Mouse (Mus musculus): ENCODE measurements at regions not wholly inside any gene's neighbourhood (a gene's known extent, or its start where the extent isn't known, plus 50 kb on each side); places are given as distances from the start of the nearest gene placed in this dataset.

DNA sequence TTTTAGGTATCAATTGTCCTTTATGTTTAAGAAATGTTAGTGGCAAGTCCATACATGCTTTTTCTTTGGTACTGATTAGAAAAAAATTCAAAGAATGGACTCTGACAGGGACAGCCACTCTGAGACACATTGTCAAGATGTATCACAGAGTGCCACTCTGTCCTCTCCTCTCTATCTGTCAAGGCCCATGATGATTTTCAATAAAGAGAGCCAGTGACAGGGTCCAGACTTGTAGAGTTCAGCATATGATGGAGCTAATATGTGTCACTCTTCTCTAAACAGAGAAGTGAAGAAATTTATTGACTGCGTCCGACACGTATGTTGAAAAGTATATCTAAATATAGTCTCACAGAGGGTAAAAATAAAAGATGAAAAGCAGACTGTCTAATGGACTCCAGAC lies 672.2 kb upstream of the 4930452B06Rik start:
- no peak for DNase-seq (ENCODE audit: low spot score)

DNA sequence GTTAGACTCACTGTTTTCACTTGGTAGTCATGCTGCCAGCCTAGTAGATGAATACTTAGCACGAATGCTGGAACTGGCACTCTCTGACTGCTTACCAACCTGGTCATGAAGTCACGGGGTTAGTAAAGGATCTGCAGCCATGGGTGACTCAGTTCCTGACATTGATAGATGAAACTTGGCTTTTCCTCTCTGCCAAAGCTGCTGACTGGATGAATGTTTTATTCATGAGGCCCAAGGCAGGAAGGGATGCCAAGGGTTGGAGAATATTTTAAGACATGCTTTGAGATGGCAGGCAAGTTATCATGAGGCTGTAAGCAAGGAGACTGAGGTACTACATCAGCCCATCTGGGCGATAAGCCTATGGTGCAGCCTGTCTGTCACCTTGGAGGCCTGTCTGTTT lies 671.1 kb upstream of the 4930452B06Rik start:
- DNase-seq (ENCODE audit: low spot score): no peak

DNA sequence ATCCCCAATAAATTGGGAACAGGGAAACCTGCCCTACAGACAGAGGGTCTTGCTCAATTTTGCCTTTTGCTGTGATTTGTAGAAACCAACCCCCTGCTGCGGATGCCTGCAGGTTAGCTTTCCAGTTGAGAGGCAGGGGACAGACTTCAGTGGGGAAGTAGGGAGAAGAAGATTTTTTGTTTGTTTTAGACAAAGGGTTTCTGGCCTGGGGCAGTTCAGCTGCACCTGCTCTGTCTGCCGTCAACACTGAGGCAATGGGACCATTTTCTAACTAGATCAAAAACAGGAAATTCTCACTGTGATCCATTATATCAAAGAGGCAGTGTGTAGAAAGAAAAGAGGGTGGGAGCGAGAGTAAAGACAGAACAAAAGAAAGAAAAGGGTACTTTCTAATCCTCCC lies 665.6 kb upstream of the 4930452B06Rik start:
- no peak for DNase-seq (ENCODE audit: low spot score)

DNA sequence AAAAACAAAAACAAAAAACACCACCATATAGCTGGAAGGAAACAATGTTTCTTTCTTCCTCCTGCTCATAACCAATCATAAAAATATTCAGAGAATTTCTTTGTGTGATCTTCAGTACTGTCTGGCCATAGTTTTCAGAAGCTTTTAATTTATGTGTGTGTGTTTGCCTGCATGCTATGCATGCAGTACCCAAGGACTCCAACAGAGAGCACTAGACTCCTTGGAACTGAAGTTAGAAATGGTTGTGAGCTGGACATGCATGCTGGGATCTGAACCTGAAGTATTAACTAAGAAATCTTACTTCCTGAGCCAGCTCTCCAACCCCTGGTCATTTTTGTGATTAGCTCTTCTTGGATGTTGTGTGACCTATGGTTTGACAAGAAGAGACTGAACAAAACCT lies 664.7 kb upstream of the 4930452B06Rik start:
- DNase-seq (ENCODE audit: low spot score): no peak

DNA sequence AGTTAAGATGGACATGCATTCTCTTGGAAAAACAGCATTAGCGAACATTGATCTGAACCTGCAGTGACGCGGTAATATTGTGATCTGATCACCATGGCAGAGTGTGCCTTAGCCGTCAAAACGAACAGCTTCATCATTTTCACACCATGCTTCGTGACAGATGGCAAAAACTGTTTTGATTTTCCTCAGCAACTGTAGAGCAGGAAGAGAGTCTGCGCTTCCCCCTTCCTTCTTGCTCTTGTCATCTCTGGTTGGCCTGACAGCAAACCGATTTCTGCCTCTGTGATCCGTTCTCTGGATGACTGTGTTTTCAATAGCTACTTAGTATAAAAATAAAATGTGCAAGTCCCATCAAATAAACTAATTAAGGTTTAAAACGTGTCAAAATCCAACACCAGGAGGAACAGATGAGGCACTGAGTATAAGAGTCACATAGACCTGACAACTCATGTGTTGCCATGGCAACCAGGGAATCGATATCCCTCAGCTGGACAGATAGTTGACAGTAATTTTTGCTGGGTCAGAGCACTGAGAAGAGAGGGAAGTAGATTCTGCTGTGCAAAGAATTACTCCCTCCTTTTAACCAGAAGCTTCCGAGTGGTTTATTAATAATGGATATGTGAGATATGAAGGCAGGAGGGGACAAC lies 663.9 kb upstream of the 4930452B06Rik start:
- no peak for DNase-seq (ENCODE audit: low spot score)

DNA sequence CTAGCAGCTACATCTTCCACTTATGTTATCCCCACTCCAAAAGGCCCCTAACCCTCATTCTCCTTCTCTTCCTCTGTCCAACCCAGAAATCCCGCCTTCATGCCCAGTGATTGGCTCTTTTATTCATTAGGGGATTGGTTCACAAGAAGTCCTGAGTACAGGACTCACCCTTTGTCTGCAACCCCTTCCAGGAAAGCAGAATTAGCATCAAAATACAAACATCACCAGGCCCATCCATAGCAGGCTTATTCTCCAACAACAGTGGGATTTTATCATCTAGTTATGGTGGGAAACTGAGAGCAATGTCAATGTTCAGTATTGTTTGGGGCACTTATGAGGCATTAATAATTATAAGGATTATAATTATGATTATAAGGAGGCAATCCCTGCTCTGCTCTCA lies 661.3 kb upstream of the 4930452B06Rik start:
- no peak for DNase-seq (ENCODE audit: low spot score)

DNA sequence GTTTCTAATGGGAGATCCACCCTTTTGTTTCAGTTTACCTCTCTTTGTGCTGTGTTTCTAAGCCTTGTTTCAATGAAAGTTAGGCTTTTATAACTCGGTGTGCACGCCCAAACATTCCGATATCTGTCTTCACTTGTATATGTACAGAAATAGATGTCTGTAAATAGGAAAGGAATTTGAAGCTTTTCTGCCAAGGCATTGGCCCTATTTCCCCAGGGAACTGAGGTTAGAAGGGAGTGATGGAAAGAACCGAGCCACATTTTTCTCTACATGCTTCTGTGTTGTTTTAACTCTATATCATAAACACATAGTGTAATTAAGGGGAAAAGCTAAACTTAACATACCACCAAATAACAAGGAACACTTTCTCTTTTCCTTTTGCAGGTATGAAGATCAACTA lies 653.8 kb upstream of the 4930452B06Rik start:
- no peak for DNase-seq (ENCODE audit: low spot score)

DNA sequence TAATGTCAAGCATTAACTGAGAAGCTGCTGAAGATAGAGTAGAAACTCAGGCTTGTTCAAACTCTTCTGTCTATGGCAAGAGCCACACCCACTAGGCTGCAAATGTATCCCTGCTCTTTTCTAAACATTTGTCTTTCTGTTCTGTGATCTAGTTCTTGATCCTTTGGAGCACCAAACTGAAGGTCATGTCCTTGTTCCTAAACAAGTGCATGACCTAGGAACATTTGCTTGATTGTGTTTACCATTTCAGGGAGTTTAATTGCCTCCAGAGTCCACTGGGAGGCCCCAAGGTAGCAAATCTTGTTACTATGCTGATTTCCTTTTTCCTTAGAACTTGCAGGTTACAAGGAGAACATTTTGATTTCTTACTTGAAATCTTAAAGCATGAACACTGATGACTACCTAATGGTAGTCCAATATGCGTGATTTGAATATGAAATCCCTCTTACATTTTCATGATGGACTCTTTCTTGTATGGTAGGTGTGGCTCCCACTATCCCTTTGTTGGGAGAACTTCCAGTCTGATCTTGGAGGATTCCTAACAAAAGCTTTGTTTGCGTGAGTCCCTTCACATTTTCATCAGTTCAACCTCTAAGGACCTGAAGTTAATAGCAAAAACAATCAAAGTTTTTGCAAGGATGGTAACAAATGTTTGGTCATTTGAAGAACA lies 652.9 kb upstream of the 4930452B06Rik start:
- no peak for DNase-seq (ENCODE audit: low spot score)

DNA sequence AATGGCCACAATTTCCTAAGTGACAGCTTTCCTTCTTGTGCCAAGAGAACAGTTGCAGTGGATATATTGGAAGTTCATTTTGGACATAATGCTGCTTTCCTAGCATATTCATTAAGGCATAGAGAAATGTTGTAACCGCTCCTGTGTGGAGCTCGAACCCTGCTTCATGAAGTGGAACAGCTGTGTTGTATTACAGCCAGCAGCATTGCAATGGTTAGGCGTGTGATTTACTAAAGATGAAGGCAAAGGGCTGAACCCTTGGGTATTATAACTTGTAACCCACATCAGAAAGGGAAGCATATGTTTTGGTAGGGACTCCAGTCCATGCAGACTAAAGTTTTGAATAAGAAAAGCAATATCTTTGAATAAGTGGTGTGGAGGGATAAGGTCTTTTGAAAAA lies 649.2 kb upstream of the 4930452B06Rik start:
- DNase-seq (ENCODE audit: low spot score): no peak

DNA sequence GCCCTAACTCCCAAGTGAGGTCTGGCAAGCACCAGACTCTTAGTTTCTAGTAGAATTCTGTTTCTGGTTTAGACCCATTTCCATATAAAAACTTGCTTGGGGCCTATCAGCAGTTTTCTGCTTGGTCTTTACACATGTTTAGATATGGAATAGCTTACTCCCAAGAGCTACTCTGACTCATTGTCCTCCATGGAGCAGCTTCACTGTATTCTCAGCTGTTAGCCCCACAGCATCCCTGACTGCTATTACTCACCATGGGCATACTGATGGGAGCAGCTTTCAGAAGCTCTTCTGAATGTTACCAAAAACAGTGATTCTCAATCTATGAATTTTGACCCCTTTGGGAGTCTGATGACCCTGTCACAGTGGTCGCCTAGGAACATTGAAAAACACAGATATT lies 630.1 kb upstream of the 4930452B06Rik start:
- no peak for DNase-seq (ENCODE audit: low spot score)

DNA sequence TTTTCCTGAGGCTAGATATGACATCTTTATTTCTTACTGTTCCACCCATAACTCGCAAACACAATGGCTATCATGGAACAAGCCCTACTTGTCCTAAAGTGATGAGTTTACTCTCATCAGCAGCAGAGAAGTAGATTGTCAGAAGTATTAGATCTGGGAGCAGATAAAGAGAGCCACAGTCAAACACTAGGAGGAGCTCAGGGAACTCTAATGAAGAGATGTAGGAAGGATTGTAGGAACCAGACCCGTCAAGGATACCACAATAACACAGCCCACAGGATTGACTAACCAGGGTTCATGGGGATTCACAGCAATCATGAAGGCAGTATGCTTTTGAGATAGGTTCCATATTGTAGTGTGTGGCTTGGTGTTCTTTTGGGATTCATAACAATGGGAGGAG lies 628.5 kb upstream of the 4930452B06Rik start:
- DNase-seq (ENCODE audit: low spot score): no peak

DNA sequence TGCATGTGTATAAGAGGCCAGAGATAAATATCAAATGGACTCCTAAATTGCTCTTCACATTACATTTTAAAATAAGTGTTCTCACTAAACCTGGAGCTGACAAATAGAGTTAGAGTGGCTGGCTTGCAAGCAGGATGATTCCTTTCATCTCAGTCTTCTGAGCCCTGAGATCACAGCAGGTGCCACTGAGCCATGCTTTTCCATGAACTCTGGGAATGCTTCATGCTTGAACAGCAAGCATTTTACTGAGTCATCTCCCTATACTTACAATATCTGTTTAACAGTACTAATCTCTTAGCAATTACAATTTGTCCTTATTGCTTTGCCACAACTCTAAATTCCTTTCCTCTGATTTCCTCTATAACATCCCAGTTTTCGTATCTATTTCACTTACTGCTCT lies 622.1 kb upstream of the 4930452B06Rik start:
- DNase-seq (ENCODE audit: low spot score): no peak

DNA sequence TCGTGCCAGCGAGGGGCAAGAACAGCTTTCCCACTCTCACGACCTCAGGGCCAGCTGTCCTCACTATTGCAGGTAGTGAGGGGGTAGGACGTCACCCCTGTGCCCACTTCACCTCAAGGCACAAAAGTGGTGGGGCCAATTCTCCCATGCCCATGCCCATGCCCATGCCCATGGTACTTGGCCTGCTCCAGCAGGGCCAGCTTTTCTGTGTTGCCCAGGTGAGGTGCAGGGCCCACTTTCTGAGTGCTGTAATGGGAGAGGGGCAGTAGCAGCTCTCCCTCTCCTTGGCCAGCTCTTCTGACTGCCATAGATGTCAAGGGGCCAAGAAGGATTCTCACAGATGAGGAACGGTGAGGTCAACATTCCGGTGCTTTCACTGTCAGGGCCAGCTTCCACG lies 619.6 kb upstream of the 4930452B06Rik start:
- DNase-seq (ENCODE audit: low spot score): no peak

DNA sequence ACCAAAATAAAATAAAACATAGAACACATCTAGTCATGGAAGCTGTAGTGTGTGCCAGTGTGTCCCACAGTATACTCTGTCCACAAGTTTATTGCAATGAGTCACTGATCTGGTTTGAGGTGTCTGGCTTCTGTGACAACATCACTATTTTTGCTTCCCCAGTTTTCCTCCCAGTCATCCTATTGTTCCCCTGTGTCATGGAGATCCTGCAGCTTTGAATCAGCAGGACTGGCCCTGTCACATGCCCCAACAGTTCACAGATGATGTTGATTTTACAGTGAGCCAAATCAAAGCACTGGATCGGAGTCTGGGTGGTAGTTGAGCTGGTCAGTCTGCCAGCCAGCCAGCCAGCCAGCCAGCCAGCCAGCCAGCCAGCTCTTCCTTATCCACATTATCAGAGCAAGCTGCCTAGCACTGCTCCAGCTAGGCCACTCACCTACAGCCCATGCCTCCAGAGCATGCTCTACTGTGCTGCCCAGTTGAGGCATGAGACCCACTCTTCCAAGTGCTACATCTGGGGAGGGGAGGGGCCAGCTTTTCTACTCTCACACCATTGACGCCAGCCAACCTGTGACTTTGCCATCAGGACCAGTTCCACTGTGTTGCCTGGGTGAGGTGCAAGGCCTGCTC lies 619.1 kb upstream of the 4930452B06Rik start:
- DNase-seq (ENCODE audit: low spot score): peak; percentile 53

DNA sequence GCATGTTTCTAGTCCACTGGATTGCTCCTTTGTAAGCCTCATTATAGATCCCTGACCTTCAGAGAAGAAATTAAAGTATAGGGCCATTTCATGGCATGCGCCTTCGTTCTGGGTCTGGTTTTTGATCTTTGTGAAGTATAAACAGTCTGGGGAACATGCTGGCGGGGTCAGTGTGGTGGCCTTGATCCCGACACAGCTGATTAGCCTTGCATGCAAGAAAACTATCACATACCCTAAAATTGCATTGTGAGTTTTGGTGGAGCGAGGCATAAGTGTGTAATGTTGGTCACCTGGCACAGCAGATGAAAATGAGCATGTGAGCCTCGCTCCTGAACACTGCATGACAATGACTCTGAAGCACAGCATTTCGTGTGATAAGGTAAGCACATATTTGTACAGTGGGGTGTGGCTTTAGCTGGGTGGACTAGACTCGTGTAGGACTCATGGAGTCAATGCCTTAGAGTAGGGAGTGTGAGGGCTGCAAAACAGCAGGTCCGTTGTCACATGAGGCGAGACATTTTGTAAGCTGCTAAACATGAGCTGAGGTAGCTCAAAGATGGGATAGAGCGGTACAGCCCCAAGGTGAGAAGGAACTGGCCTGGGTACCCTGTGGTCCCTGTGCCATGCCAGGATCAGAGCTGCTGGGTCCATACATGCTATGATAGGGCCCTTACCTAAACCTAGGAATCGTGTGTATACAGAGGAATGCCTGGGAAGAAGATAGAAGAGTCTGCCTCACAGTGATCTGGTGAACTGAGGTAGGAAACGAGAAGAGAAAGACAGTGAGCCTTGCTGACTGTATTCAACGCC lies 601.4 kb upstream of the 4930452B06Rik start:
- no peak for DNase-seq (ENCODE audit: low spot score)

DNA sequence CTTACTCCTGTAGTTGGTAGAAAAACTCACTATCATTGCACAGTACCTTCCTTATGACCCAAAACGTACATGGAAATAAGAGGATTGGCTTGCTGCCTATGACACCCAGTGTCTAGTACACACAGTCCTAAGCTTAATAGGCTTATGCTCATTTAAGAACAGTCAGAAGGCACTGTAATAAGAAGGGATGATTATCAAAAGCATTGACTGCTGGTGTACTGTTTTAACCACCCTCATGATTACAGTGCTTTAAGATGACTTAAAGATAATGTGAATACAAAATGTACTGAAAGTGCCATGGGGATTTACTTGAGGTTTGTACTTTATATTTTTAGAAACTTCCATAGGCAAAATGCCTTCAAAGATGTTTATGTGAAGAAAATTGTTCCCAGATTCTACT lies 586.0 kb upstream of the 4930452B06Rik start:
- DNase-seq (ENCODE audit: low spot score): no peak

DNA sequence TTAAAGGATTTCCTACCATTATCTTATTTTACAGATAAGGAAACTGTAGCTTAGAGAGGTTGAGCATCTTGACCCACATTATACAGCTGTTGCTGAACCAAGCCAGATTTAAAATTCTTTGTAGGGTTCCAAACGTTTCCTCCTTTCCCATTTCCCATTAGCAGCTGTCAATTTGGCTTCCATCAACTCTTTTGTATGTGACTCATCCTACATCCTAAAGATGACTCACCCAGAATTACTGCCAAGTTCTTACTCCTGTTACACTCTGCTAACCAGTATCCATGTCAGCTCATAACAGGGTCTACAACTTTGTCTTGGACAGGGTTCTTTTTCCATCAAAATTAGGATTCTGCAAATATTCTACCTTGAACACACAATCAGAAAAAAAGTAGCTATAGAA lies 579.2 kb upstream of the 4930452B06Rik start:
- peak; percentile 60 for DNase-seq (ENCODE audit: low spot score)

DNA sequence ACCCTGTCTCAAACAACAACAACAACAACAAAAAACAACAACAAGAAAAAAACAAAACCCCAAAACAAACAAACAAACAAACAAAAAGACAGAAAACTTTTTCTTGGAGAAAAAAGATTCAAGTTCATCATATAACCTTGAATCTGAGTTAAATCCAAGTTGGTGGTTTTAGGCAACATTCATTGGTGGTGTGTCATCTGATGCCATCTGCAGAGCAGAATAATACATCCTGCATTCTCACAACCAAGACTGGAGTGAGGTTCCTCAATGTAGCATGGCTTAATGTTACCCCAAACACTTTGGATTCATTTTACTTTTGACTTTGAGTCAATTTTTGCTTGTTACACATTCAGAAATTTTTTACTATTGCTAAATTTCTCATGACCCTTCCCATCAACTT lies 577.3 kb upstream of the 4930452B06Rik start:
- DNase-seq (ENCODE audit: low spot score): no peak

DNA sequence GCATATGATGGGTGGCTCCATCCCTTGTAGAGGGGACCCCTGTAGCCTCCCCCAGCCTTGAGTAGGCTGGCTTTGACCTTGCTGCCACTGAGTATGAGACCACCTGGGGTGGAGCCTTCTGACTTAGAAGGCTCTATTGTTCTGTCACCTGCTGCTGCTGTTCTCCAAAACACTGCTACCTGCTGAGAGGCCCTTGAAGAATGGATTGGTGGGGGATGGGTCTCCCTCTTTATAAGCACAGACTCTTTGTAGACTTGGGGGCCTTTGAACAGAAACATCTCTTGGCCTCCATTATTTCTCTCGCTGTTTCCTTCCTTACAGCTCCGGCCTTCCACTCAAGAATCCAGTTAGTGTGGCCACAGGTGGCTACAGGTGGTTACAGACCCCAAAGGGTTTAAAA lies 576.1 kb upstream of the 4930452B06Rik start:
- DNase-seq (ENCODE audit: low spot score): no peak

DNA sequence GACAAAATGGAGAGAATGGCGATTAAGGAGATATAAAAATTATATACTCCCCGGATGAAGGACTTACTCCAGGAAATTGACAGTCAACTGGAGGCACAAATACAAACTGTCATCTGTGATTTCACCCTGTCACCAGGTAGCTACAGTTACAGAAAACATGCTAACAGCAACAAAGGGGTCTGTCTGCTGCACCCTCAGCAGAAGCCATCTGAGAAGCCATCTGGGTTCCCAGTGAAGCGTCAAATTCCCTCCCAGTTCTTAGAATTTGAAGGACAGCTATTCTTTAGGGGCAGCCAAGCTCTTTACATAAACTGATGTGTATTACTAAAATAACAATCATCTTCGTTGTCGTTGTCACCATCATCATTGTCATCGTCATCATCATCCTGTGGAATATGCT lies 561.6 kb upstream of the 4930452B06Rik start:
- DNase-seq (ENCODE audit: low spot score): no peak

DNA sequence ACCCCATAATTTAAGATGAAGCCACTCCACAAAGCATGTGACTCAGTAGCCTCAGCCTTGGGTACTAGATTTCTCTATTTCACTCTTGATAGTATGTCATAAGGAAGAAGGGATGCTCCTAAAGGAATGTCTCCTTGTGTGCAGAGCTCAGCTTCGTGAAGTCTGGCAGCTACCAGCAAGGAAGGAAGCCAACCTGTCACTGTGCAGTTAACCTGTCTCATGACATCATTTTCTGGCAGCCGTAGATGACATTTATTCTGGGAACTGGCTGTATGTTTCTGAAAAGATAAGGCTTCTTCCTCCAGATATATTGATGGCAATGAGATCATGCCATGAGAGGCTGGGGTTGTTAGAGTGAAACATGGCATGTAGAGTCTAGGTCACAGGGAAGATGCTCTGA lies 534.2 kb upstream of the 4930452B06Rik start:
- DNase-seq (ENCODE audit: low spot score): no peak

DNA sequence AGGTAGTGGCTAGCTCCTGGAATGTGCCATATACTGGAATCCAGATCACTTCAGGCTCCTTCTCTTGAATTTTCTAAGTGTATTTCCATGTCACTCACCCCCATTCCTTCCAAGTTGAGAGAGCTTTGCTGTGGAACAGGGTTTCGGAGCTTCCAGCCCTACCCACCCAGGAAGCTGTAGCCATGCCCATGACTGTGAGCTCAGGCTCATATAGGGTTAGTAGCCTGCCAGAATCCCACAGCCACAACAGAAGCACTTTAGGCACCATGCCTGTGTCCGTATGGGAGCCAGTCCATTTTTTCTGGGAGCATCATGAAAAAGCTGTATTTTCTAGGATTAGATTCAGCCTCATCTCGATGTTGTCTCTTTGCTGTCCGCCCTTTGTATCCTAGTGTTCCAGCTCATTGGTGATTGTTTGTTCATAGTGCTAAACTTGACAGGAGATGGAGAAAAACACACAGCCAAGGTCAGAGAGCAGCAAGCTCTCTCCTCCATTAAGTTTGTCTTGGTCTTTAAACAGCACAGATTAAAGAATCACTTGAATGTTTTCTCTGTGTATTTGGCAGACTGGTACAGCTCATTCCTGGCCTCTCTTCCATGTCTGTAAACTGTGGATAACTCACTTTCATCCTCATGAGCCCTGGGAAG lies 526.2 kb upstream of the 4930452B06Rik start:
- DNase-seq (ENCODE audit: low spot score): no peak
